Comparison of ENCODE assay signal across 19 mouse cellular contexts in genomic region chr1:153259752-153260300, GRCm38 (mm10).
DNase-seq lines count a peak whose midpoint lies in the region; ATAC-seq and TF ChIP-seq lines count a peak whose summit lies in the region.
"Had no signal": no experiment of that assay in that cellular context is flagged by ENCODE, and none has a peak within 500 bp of the region (broad histone marks: within the 10 kb centered on the region; RNA-seq: fewer than 3 reads in every experiment).

No protein-coding gene starts in this region.

- peaks cover 62% of the 10 kb centered on the region for H3K36me3 ChIP-seq in kidney, embryonic 15.5 days
- H3K36me3 ChIP-seq in MEL (ENCODE audit: control insufficient read depth in 1 of 2, insufficient read depth in 2 of 2, low read length in 2 of 2): peaks cover 0 to 9% of the 10 kb centered on the region in 2 experiments
- H3K36me3 ChIP-seq in forebrain, postnatal 0 days (ENCODE audit: insufficient read depth): 0 out of 2 replicates have a peak, but pooled peaks cover 3% of the 10 kb centered on the region

- H3K4me3 ChIP-seq in kidney, embryonic 15.5 days (replicated peaks): no peak overlapping the region
- no peak overlapping the region for H3K4me3 ChIP-seq in MEL (ENCODE audit: control insufficient read depth in 1 of 2, insufficient read depth in 1 of 2, low read depth in 2 of 2, low read length in 2 of 2)
- H3K4me3 ChIP-seq in forebrain, postnatal 0 days (ENCODE audit: low read depth, low read length): no peak overlapping the region
- H3K4me3 ChIP-seq: forebrain, embryonic 13.5 days; heart, embryonic 10.5 days; hindbrain, embryonic 12.5 days had no signal

- H3K27me3 ChIP-seq in kidney, embryonic 15.5 days: no peaks in the 10 kb centered on the region
- H3K27me3 ChIP-seq in MEL (ENCODE audit: control insufficient read depth in 1 of 2, insufficient read depth in 2 of 2, low read length in 2 of 2): no peaks in the 10 kb centered on the region
- H3K27me3 ChIP-seq in forebrain, postnatal 0 days (ENCODE audit: insufficient read depth, low read length): no peaks in the 10 kb centered on the region
- H3K27me3 ChIP-seq: CH12.LX; forebrain, embryonic 13.5 days; hindbrain, embryonic 12.5 days had no signal

- no peak for TF ChIP-seq RAD21 in MEL (IDR thresholded peaks at IDR 0.05; ENCODE audit: low read depth, low read length)

- no peaks in the 10 kb centered on the region for H3K79me2 ChIP-seq in MEL (ENCODE audit: control insufficient read depth, insufficient read depth, low read length, poor library complexity)

- intact Hi-C loops in left cerebral cortex, postnatal 14 days (cut with DNase I): loop anchor here (10.0 kb wide), 1 partner anchor 65 kb away; no protein-coding TSS in a partner anchor

- no peaks in the 10 kb centered on the region for H3K9me3 ChIP-seq in kidney, embryonic 15.5 days (replicated peaks)
- no peaks in the 10 kb centered on the region for H3K9me3 ChIP-seq in MEL (replicated peaks; ENCODE audit: insufficient read depth, low read length)
- H3K9me3 ChIP-seq in forebrain, postnatal 0 days (ENCODE audit: low read length): no peaks in the 10 kb centered on the region
- H3K9me3 ChIP-seq: forebrain, embryonic 13.5 days; heart, embryonic 10.5 days; hindbrain, embryonic 12.5 days had no signal

- ATAC-seq in kidney, embryonic 15.5 days (replicated peaks; ENCODE audit: low FRiP score): no peak
- no peak for ATAC-seq in forebrain, postnatal 0 days
- ATAC-seq: forebrain, embryonic 13.5 days; hindbrain, embryonic 16.5 days had no signal

- peak in 1 of 2 experiments; percentile 16; a peak in 1 of 4 replicates for TF ChIP-seq EP300 in MEL (IDR thresholded peaks at IDR 0.05; ENCODE audit: low read depth in 1 of 2, low read length in 2 of 2)

- TF ChIP-seq POLR2A in MEL (IDR thresholded peaks at IDR 0.05; ENCODE audit: control insufficient read depth in 1 of 2, insufficient read depth in 1 of 2, low read depth in 1 of 2, low read length in 2 of 2, poor library complexity in 1 of 2): no peak

- H3K27ac ChIP-seq in kidney, embryonic 15.5 days: peak overlapping the region; percentile 23; the same call in 1 of the 2 replicates
- H3K27ac ChIP-seq in MEL (ENCODE audit: control insufficient read depth, low read depth, low read length): no peak overlapping the region
- H3K27ac ChIP-seq in forebrain, postnatal 0 days (ENCODE audit: low read depth, low read length): no peak overlapping the region
- H3K27ac ChIP-seq: forebrain, embryonic 13.5 days; heart, embryonic 10.5 days; hindbrain, embryonic 12.5 days had no signal

- H3K9ac ChIP-seq in kidney, embryonic 15.5 days: no peak overlapping the region
- H3K9ac ChIP-seq in MEL (ENCODE audit: control insufficient read depth, low read depth, low read length, poor library complexity, severe bottlenecking): no peak overlapping the region
- H3K9ac ChIP-seq in forebrain, postnatal 0 days: no peak overlapping the region
- H3K9ac ChIP-seq: forebrain, embryonic 13.5 days; hindbrain, embryonic 12.5 days had no signal

- 72% methylated on average over 5 of the region's 5 CpGs for WGBS in kidney, embryonic 15.5 days
- WGBS in forebrain, postnatal 0 days: 52% methylated on average over 5 of the region's 5 CpGs

- no peak for DNase-seq in kidney, postnatal 14 days
- DNase-seq in MEL (ENCODE audit: low read depth, low spot score): peak; percentile 79
- DNase-seq in Muller cell, postnatal 12 days (ENCODE audit: inconsistent ontology term): peak; percentile 47
- DNase-seq in lung, postnatal 25 days (ENCODE audit: low spot score): peak; percentile 37
- DNase-seq in left cerebral cortex, postnatal 14 days (ENCODE audit: low spot score in 2 of 2): no peak
- no peak for DNase-seq in forebrain, postnatal 0 days
- DNase-seq: adrenal gland, postnatal 10 days; cerebellum, adult 11-12 months; cerebellum, adult 9-10 months; cerebellum, postnatal 25 days; heart, adult 18-20 months; heart, postnatal 10 days; heart, postnatal 4 days had no signal

- TF ChIP-seq CTCF in MEL (IDR thresholded peaks at IDR 0.05 in 2 of 3, conservative IDR thresholded peaks at IDR 0.05 in 1 of 3; ENCODE audit: control insufficient read depth in 1 of 3, insufficient read depth in 1 of 3, low read depth in 2 of 3, low read length in 3 of 3, poor library complexity in 1 of 3, severe bottlenecking in 1 of 3): no peak
- no peak for TF ChIP-seq CTCF in forebrain, postnatal 0 days (IDR thresholded peaks at IDR 0.05; ENCODE audit: low read depth)

- H3K4me2 ChIP-seq in kidney, embryonic 15.5 days: no peak overlapping the region
- H3K4me2 ChIP-seq in forebrain, postnatal 0 days (ENCODE audit: low read depth): no peak overlapping the region
- H3K4me2 ChIP-seq: forebrain, embryonic 13.5 days; hindbrain, embryonic 12.5 days had no signal

- H3K4me1 ChIP-seq in kidney, embryonic 15.5 days: peaks cover 7% of the 10 kb centered on the region; the same call in 1 of the 2 replicates
- H3K4me1 ChIP-seq in MEL (ENCODE audit: control insufficient read depth in 1 of 2, insufficient read depth in 2 of 2, low read length in 2 of 2): peaks cover 1 to 4% of the 10 kb centered on the region in 2 experiments; a peak in 2 of 4 replicates
- H3K4me1 ChIP-seq in forebrain, postnatal 0 days (ENCODE audit: insufficient read depth): peaks cover 2% of the 10 kb centered on the region; the same call in 1 of the 2 replicates

TF ChIP-seq in MEL, 35 proteins besides CTCF, POLR2A, EP300 and RAD21:
- TF ChIP-seq POLR2AphosphoS5 (IDR thresholded peaks at IDR 0.05; ENCODE audit: borderline replicate concordance, low read depth, low read length) (no peak), ZNF384 (IDR thresholded peaks at IDR 0.05; ENCODE audit: low read depth, low read length) (no peak), HCFC1 (IDR thresholded peaks at IDR 0.05; ENCODE audit: low read depth, low read length) (no peak), MYB (IDR thresholded peaks at IDR 0.05; ENCODE audit: low read depth, low read length) (no peak), GABPA (IDR thresholded peaks at IDR 0.05; ENCODE audit: low read depth, low read length) (no peak), TBP (IDR thresholded peaks at IDR 0.05; ENCODE audit: low read depth, low read length) (peak; percentile 84), JUND (IDR thresholded peaks at IDR 0.05; ENCODE audit: low read depth, low read length) (no peak), KAT2A (conservative IDR thresholded peaks at IDR 0.05; ENCODE audit: low read depth, low read length) (no peak), SIN3A (IDR thresholded peaks at IDR 0.05; ENCODE audit: low read length) (0 out of 2 replicates have a peak, but pooled peaks have one; percentile 15), MAX (IDR thresholded peaks at IDR 0.05; ENCODE audit: low read length) (no peak), NELFE (IDR thresholded peaks at IDR 0.05; ENCODE audit: low read depth, low read length) (no peak), USF1 (IDR thresholded peaks at IDR 0.05; ENCODE audit: low read depth, low read length) (no peak), MXI1 (IDR thresholded peaks at IDR 0.05; ENCODE audit: low read depth, low read length) (no peak), RCOR1 (IDR thresholded peaks at IDR 0.05; ENCODE audit: low read depth, low read length) (peak; percentile 31; the same call in 1 of the 2 replicates), GATA1 (IDR thresholded peaks at IDR 0.05; ENCODE audit: low read depth, low read length) (no peak), ETS1 (IDR thresholded peaks at IDR 0.05; ENCODE audit: low read depth, low read length) (no peak), CHD2 (IDR thresholded peaks at IDR 0.05; ENCODE audit: low read length) (no peak), POLR2AphosphoS2 (IDR thresholded peaks at IDR 0.05; ENCODE audit: low read length) (no peak), UBTF (IDR thresholded peaks at IDR 0.05; ENCODE audit: borderline replicate concordance, insufficient read depth, low read depth, low read length) (no peak), MYC (IDR thresholded peaks at IDR 0.05; ENCODE audit: low read depth, low read length) (no peak), TCF12 (IDR thresholded peaks at IDR 0.05; ENCODE audit: low read depth, low read length) (no peak), ZKSCAN1 (IDR thresholded peaks at IDR 0.05; ENCODE audit: low read depth, low read length) (no peak), E2F4 (IDR thresholded peaks at IDR 0.05; ENCODE audit: borderline replicate concordance, low read depth, low read length) (no peak), TAL1 (IDR thresholded peaks at IDR 0.05; ENCODE audit: low read length) (no peak)

Comparison
In these comparisons a context has a peak if more than half of its experiments do, and no peak if none do; other contexts are left out.
1. DNase-seq: peak in MEL (single experiment), Muller cell, postnatal 12 days (single experiment) and lung, postnatal 25 days (single experiment); none in kidney, postnatal 14 days (single experiment), left cerebral cortex, postnatal 14 days (0 of 2) and forebrain, postnatal 0 days (single experiment).